Mouse (Mus musculus) cerebellum, adult (tissue): Measurements from ENCODE around the gene Zfp874a.
"Not testable (repeated sequence)": the region's sequence is repeated elsewhere in the genome, so short reads cannot be mapped to it uniquely, and the experiment has no call there.

Source experiments
- ATAC-seq: cut with Nextera tagmentation; 2 replicates; pipeline ENCODE4 v1.9.2; 2017; ENCODE audit warnings: mild to moderate bottlenecking, moderate library complexity, mixed read lengths; ENCODE audit not compliant: insufficient number of reproducible peaks, low FRiP score, low TSS enrichment

Zfp874a gene

DNA sequence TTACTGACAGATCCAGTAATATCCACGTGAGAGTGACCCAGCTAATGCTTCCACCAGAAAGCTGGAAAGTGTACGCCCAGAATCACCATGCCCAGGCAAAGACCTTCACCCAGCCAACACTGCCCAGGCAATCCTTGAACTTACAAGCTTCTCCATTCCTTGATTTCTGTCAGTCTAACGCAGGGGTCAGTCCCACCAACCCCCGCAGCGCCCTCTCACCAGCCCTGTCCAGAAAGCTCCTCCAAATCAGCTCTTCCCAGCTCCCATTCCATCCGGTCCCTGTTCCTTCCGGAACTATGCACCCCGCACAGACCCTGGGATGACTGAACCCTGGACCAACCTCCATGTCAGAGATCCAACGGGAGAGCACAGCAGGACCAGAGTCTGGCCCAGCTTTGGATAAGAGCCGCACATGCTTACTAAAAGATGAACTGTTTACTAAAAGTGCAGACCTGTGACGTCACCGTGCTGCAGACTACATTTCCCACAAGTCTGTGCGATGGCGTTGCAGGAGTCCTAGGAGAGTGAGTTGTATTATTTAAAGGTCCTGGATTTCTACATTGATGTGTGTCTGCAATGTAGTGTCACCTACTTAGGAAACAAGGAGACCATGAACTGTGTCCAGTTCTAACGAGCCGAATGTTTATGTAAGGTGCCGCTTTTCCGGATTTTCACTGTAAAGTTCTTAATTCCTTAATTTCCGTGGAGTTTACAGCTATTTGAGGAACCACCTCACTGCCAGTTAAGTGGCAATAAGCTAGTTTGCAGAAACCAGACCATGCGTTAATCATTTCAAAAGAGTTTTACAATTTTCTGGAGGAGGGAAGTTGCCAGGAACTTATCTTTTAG is at the start of gene Zfp874a:
Gene Zfp874a (minus strand): TSS at position 453 of the 849 bp plus-strand sequence.
- peak; percentile 97 for ATAC-seq

DNA sequence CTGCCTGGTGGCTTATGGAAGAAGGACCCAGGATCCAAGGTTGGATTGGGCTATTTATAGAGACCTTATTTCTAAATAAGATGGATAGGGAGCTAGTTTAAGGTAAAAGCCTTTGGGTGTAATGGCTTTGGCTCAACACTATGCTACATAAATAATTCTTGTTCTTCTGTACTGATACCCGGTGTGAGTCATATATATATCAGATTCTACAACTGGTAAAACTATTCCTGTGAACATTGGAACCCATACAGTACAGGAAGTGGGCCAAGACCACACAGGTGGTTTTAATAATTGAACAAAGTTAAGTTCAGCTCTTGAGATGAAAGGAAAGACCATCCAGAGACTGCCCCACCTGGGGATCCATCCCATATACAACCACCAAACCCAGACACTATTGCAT is 49.5 kb upstream of the Zfp874a start:
- no peak for ATAC-seq

DNA sequence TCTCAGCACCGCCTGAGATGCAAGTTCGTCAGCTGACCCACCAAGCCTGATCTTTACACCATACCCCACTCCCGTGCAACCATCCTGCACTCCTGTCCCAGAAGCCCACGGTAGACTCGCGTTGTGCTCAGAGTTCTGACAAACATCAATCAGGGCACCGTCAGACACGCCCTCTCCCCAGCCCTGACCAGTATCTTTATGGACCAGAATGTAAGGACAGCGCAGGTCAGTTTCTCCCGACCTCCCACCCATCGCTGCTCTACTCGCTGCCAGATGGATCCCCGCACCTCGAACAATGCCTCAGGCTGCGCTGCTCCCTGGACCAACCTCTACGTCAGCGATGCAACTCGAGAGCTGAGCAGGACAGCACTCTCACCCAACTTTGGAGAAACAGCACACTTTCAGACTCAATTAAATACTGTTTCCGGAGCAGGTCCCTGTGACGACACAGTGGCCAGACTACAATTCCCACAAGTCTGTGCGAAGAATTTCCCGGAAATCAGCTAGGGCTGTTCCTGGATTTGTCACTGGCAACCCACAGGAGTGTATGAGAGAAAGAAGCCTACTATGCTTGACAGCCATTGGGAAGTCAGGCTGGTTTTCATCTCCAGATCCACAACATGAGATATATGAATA is 48.8 kb upstream of the Zfp874a start, which contains the start of gene Zfp58:
Gene Zfp58 (minus strand): TSS at position 472 of the 636 bp plus-strand sequence.
- peak; percentile 99 for ATAC-seq

DNA sequence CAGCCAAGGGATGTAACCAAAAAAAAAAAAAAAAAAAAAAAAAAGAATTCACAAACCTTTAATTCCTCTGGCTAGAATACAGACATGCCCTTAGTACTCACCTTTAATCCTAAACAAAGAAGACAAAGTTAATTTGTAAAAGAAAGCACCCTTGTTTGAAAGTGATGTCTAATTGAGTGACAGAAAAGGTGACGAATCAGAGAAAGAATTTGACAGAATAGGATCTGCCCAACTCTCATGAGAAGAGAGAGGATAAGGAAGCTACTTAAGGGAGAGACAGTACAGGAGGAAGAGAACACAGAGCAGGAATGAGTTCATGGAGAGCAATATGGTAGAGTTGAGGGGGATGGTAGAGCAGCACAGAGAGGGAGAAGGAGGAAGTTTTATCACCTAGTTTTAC is 44.2 kb upstream of the Zfp874a start:
- no peak for ATAC-seq

DNA sequence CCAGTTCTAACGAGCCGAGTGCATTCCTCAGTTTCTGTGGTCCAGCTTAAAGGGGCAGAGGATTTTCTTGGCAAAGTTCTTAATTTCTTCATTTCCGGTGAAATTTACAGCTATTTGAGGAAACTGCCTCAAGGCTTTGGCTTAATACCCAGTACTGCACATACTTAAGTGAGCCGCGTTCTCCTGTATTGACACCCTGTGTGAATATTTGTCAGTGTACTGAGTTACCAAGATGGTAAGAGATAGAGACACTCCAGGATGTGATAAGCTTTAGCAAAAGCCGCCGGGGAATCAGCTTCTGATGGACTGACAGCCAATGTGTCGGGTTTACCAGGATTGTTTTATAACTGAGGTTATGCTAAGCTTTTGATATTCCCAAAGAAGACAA is 33.0 kb upstream of the Zfp874a start:
- ATAC-seq: peak; percentile 27; the same call in 1 of the 2 replicates

DNA sequence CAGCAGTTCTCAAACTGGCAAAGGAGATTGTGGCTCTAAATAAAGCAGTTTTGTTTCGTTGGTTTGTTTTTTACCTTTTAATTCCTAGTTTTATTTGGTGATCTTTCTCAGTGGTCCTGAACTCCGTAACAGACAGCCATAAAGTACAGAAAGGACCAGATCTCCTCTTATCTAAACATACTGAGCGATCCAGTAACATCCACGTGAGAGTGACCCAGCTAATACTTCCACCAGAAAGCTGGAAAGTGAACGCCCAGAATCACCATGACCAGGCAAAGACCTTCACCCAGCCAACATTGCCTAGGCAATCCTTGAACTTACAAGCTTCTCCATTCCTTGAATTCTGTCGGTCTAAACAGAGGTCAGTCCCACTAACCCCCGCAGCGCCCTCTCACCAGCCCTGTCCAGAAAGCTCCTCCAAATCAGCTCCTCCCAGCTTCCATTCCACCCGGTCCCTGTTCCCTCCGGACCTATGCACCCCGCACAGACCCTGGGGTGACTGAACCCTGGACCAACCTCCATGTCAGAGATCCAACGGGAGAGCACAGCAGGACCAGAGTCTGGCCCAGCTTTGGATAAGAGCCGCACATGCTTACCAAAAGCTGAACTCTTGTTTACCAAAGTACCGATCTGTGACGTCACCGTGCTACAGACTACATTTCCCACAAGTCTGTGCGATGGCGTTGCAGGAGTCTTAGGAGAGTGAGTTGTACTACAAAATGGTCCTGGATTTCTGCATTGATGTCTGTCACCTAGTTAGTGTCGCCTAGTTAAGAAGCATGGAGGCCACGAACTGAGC is 32.4 kb upstream of the Zfp874a start, which contains the start of gene Zfp874b:
Gene Zfp874b (minus strand): TSS at position 634 of the 799 bp plus-strand sequence.
- ATAC-seq: peak; percentile 96

DNA sequence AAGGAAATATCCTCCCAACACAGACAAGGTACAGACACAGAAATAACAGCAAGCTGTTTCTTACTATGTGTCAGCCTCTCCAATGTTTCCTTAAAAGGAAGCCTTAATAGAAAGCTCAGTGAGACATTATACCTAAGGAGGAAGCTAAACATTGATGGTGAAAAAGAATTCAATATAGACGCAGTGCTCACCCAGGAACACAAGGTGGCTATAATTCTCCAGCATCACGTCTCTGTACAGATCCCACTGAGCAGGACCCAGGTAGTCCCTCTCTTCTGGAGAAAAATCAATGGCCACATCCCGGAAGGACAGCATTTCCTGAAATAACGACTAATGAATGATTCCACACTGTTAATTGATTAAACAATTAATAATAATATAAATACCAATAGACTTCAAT is 30.1 kb upstream of the Zfp874a start:
- no peak for ATAC-seq

DNA sequence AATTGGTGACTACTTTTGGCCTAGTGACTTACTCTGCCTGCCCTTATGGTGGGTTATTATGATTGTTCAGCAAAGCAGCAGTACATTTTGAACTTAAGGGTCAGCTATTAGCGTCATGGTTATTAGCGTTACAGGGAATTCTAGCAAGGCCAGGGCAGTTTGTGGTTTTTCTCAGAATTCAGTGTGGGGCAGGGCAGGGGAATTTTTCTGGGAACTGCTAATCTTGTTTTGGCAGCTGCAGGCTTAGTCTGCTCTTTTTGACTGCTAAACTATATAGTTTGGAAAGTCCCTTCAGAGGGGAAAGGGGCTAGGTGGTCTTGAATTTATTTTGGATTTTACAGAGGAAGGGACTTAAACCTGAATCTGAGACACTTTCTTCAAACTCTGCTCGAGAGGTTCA is 17.9 kb upstream of the Zfp874a start:
- no peak for ATAC-seq

DNA sequence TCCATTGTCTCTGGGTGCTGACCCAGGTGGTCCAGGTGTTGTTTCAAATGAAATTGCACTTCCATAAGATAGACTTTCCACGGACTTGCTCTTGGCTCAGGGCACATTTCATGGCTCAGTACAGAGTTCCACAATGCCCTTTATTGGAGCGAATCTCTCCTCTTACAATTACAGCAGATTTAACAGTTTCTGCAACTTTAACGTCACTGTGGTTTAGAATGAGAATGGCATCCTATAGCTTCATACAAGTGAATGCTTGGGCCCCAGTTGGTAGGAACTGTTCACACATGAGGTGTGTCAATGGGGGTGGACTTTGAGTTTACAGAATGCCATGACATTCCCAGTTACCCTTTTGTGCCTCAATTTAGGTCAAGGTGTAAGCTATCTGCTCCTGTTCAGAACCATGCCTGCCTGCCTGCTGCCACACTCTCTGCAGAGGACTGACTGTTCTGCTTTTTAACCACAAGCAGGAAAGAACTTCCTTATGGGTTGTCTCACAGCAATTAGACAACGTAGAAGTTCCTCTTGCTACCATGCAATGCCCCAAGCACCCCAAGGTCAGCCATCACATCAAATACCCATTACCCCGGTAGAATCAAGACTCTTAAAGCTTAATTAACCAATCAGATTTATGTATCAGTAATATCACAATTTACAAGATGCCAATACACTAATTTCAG is 12.2 kb upstream of the Zfp874a start:
- not testable (repeated sequence) for ATAC-seq

DNA sequence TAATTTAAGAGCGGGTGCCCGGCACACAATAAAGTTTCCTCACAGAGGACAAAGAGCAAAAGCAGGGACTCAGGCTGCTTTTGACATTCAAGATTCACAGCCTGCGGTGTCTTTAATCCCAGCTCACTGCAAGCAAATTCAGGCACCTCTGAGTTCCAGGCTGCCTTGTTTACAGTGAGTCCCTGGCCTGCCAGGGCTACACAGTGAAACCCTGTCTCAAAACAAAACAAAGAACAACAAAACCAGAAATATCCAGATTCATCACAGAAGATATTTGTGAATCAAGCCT is 541 bp upstream of the Zfp874a start:
- no peak for ATAC-seq

DNA sequence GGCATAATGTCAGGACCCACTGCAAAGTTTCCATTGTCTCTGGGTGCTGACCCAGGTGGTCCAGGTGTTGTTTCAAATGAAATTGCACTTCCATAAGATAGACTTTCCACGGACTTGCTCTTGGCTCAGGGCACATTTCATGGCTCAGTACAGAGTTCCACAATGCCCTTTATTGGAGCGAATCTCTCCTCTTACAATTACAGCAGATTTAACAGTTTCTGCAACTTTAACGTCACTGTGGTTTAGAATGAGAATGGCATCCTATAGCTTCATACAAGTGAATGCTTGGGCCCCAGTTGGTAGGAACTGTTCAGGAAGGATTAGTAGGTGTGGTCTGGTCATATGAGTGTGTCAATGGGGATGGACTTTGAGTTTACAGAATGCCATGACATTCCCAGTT is 14.3 kb downstream of the Zfp874a start:
- ATAC-seq: not testable (repeated sequence)

DNA sequence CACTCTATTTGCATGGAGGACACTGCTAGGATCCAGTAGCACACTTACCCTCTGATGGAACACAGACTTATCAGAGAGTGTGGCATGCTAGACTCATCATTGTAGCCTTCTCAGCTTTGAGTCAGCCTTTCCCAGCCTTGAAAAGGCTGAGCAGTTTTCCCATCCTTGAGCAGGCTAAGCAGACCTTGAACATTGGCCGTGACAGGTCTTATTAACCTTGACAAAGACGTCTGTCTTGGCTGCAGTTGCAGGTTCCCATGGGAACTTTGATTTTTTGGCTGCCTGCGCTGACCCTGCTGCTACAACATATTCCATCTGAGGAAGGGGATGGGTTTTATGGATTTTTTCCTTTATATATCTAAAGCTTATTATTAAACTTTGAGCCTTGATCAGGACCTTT is 23.3 kb downstream of the Zfp874a start:
- no peak for ATAC-seq

DNA sequence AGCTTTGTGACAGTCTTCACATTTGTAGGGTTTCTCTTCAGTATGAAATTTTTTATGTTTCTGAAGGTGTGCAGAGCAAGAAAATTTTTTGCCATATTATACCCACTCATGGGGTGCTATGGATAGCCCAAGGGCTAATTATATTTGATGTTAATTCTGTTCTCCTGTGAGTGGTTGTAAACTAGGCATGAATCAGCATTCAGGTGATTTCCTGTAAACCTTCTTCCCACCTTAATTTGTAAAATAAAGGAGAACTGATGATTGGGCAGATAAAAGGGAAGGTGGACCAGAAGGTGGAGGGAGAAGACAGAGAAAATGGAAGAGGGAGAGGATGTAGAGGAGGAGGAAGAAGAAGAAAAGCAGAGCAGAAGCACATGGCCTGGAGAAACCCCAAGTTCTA is 25.7 kb downstream of the Zfp874a start:
- ATAC-seq: not testable (repeated sequence)

DNA sequence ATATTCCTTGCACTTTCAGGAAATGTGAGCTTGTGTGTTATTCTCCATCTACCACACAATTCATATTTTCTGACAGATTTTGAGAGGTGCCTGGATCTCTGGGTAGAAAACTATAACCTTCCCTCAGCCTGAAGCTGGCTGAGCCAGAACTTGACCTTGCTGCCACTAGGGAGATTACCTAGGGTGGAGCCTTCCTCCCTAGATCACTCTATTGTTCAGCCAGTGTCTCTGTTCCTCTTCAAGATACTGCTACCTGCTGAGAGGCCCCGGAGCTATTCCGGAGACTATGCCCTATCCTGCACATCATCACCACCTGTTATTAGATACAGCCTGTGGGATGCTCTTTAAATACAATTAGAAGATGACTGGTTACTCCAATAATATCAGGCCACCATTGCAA is 28.9 kb downstream of the Zfp874a start:
- not testable (repeated sequence) for ATAC-seq

DNA sequence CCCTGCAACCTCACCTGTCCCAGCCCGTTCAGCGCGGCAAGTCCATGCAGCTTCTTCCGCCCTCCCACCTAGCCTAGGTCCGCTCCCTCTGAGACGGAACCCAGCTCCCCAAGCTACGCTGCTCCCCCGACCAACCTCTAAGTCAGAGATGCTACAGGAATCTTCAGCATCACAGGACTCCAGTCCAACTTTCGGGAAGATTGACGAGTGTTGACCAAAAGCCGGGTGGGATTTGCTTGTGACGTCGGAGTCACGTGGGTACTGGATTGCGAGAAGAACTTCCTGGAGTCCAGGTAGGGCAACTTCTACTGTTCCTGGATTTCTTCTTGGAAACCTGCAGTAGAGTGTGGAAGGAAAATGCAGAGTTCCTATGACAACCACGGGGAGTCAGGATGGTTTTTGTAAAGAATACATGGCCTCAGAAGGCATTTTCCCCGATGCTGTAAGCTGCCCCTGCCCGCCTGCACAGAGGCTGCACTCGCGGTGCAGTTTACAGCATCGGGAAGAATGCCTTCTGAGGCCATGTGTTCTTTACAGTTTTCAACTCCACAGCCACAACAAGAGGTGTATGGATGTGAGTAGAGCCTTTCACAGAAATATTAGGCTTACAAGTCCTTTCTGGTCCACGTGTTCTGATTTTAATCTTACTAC is 30.1 kb downstream of the Zfp874a start, which contains the start of gene Zfp459:
Gene Zfp459 (minus strand): TSS at position 212 of the 651 bp plus-strand sequence.
- ATAC-seq: peak; percentile 66; the same call in 1 of the 2 replicates

DNA sequence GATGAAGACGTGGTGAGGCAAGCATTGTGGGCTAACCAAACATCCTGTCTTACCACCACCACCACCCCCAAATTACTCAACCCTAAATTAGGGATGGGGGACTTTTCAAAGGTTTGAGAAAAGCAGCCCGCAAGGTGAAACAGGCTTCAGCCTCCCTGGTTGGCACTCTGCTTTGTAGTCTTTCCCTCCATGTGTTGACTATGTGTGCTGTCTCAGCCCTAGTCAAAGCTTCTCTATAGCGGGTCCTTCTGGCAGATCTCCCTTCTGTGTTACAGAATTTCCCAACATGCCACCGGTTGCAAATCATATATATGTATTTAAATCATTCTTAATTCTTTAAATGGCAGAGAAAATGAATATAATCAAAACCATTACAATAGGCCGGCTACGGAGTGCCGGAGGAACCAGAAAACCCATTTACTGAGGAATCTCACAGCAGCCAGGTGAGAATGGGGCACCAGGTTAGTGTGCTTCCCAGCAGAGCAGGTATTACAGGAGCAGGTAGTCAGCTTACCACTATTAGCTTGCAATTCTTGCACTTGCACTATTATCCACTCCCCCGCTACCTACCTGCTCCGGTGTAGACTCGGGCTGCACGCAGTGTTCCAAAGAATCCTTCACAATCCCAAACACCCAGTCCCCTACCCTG is 30.7 kb downstream of the Zfp874a start:
- no peak; the same call in 1 of the 2 replicates for ATAC-seq

DNA sequence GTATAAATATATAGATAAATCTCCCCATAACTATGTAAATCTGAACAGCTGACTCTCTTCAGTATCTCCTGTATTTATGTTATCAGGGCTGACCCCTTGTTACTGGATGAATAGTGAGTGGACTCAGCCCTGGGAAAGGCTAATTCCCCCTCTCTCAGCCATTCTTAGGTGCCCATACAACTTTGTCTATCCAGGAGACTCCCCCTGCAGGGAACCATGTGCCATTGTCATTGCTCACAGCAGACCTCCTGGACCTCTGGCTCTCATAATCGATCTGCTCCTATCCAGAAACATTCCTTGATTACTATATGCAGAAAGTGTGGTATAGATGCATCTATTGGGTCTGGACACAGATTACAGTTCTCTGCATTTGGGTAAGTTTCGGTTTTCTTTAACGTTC is 34.6 kb downstream of the Zfp874a start:
- no peak for ATAC-seq

DNA sequence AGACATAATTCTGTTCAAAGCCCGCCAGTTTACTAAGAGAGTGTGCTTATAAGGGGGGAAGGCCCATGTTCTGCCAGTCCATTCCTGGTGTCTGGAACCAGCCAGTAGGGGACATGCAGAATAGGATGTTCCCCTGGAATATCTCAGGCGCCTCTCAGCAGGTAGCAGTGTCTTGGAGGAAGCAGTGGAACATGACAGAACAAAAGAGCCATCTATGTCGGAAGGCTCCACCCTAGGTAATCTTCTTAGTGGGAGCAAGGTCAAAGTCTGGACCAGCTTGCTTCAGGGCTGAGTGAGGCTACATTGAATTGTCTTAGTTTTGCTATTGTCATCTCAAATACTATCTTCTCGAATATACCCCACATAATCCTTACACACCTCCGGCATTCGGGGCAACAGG is 35.7 kb downstream of the Zfp874a start:
- no peak for ATAC-seq

DNA sequence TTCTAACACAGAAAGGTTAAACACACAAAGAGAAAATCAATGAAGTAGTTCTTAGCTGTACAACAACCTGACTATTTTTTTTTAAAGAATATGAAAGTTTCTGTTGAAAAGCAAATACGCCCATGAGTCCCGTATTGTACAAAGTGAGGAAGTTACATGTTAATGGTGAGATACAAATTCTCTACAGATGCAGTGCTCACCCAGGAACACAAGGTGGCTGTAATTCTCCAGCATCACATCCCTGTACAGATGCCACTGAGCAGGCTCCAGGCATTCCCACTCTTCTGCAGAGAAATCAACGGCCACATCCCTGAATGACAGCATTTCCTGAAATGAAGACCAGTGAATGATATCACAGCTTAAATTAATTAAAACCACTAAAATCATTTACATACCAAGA is 37.8 kb downstream of the Zfp874a start:
- ATAC-seq: not testable (repeated sequence)
